Mouse (Mus musculus) thymus, postnatal 25 days (tissue): Measurements from ENCODE around the gene Olfr1212.

Source experiments
- DNase-seq: peaks from one replicate; pipeline ENCODE4 v3.0.0; 2022

Olfr1212 gene

DNA sequence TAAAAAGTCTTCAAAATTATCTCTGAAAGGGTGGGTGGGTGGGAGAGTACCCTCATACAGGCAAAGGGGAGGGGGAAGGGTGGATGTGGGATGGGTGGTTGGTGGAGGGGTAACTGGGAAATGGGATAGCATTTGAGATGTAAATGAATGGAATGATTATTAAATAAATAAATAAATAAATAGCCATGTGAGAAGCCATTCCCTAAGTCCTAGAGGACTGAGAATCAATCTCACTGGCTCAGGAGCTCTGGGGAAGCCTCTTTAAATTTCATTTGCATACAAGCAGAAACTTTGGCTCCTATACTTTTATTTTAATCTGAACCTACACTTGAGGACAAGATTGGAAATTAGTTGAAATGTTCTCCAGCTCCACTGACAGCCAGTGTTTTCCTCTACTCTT, at the start of gene Olfr1212:
Gene Olfr1212, plus strand, starts transcription at position 301 of the 400 bp plus-strand sequence.
- DNase-seq = no peak

DNA sequence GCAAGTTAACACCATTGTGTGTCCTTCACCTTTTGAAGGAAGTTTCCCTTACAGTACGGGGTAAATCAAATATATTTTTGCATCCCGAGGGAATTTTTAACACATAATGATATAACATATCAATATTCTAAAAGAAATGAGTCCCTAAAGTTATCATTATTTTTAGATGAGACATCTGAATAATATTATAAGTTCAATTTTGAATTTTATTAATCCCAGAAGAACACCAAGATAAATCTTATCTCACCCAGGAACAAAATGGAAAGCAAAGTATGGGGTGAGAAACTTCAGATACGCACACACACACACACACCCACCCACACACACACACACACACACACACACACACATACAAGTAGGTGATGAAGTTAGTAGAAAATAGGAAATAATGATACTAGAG, 38.7 kb upstream of the Olfr1212 start, which contains the start of gene Olfr1209:
Gene Olfr1209, minus strand, starts transcription at position 101 of the 400 bp plus-strand sequence.
- DNase-seq = no peak

DNA sequence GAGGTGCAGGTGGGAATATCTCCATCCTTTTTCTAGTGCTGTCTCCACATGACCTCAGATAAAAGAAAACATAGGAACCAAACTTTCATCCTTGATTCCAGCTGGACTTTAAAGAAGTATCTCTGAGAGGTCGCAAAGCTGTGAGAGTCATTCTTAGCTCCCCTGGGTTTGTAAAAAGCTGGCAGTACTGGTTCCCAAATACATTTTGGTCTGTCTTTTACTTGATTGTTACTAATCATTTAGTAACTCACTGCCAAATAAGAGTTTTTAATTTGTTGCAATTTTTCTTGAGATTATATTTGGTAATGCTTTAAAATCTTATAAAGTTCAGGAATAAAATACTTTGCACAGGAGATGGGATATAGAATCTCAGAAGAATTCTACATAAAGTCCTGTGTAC, 15.8 kb upstream of the Olfr1212 start, which contains the start of gene Olfr1211:
Gene Olfr1211, minus strand, starts transcription at position 101 of the 400 bp plus-strand sequence.
- DNase-seq = no peak

DNA sequence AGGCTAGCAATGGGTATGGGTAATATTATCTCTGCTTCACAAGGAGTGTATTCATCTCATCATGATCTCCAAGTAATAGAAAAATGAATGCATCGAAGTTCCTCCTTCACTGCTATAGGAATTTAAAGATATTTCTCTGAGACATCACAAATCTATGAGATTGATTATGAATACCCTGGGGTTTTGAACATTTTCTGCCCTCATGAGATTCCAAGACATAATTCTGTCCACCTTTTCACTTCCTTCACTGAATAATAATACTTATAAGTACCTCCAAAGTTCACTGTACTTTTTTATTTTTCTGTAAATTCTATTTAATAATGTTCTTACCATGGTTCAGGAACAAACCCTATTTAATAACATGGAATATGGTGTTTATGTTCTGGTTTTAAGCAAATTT, 26.4 kb downstream of the Olfr1212 start, which contains the start of gene Gm13762:
Gene Gm13762, minus strand, starts transcription at position 101 of the 400 bp plus-strand sequence.
- no peak for DNase-seq

DNA sequence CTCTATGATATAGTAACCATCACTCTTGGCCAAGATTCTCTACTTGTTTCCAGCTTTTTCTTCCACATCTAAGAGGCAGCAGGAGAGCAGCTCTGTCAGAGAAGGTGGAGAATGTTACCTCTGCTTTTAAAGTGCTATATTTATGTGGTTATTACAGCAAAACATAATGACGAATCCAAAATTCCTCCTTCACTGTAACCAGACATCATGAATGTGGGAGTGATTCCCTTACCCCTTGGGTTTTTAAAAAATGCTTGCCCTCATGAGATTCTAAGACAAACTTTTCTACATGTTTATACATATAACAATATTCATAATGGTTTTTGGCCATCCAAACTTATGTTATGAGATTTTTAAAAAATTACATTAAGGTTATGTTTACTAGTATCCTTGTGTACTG, 38.8 kb downstream of the Olfr1212 start, which contains the start of gene Olfr1214:
Gene Olfr1214, minus strand, starts transcription at position 101 of the 400 bp plus-strand sequence.
- DNase-seq = no peak

DNA sequence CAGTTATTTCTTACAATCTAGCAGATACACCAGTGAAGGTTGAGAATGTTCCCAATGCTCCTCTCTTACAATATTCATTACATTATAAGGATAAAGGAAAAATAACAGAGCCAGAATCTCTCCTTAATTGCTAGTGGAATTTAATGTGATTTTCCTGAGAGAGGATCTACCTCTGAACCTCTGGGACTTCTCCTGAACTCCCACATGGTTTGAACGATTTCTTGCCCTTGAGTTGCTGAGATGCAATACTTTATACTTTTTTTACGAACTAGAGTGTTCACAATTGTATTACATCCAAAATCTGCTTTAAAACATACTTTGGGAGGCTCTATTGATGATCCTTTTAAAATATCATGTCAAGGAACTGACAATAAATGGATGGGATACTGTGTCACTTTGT, 53.1 kb downstream of the Olfr1212 start, which contains the start of gene Olfr1215:
Gene Olfr1215, minus strand, starts transcription at position 101 of the 400 bp plus-strand sequence.
- no peak for DNase-seq
